Mouse (Mus musculus): ENCODE data around the gene B3gnt9. TPM values are rescaled to one million over a fixed set of nuclear protein-coding genes. Genes with fewer than 3 reads are reported as not detected.
"Not testable (repeated sequence)": the region's sequence is repeated elsewhere in the genome, so short reads cannot be mapped to it uniquely, and the experiment has no call there.

B3gnt9 gene
- total RNA-seq, 4 experiments from 2014 or later: 1.1 to 1.7 (median 1.4) TPM

DNA sequence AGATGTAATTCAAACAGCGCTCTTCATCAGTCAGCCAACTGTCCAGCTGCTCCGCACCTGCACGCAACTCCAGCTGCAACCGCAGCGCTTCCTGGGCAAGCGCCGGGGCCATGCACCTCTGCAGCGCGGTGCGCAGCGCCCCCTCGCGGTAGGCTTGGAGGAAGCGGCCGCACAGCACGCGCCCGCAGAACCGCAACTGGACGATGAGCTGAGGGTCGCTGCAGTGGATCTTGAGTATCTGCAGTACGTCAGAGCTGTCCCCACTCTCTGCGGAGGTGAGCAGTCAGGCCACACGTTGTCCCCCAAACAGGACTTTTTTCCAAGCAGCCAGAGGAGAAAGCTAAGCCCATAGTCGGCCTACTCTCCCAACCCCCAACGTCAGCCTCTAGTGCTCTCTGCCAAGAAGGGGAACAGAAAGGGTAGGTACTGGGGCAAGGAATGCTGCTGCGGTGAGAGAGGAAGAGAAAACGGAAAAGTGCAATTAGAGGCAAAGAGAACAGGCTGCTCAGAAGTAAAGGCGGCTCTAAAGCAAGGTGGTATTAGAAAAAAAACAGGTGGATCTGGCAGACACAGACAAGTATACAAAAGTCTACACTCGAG lies 4.9 kb upstream of the B3gnt9 start:
- peak in 1 of 2 experiments; percentile 46 for DNase-seq (ENCODE audit: low spot score in 2 of 2)

DNA sequence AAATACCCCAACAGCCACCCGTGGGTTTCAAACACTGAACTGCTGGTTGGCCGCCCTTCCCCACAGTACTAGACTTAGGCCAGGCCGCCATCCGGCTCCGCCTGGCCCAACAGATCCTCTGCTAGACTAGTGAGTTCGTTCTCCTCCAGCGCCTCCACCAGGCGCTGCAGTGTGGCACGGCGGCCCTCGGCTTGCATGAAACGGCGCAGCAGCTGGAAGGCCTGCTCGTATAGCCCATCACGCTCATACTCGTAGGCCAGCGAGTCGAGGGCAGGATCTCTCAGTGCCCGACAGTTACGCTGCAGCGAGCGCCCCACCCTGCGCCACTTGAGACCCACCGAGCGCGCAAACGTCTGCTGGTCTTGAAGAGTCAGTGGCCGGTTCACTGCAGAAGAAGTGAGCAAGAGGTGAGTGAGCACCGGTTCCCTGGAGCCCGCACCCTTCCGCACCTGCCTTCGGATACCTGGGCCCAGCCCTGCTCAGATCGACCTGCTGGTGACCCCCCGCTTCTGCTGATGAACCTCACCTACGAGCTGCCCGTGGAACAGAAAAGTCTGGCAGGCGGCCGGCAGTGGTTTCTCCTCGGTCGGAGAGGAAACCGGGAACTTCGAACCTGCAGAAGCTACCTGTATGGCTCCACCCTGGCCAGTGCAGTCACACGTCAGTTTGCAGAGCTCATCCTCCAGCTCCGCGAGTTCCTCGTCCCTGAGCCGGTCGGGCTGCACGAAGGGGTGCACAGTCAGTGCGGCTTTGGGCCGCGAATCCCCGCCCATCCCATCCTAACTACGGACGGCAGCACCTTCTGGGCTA lies 4.2 kb upstream of the B3gnt9 start:
- no peak for DNase-seq (ENCODE audit: low spot score in 2 of 2)

- DNase-seq (ENCODE audit: low spot score in 2 of 2): no peak
These were observed 2.6 kb upstream of the B3gnt9 start for GRCm38 (mm10) chr8:105257318-105258114.

DNA sequence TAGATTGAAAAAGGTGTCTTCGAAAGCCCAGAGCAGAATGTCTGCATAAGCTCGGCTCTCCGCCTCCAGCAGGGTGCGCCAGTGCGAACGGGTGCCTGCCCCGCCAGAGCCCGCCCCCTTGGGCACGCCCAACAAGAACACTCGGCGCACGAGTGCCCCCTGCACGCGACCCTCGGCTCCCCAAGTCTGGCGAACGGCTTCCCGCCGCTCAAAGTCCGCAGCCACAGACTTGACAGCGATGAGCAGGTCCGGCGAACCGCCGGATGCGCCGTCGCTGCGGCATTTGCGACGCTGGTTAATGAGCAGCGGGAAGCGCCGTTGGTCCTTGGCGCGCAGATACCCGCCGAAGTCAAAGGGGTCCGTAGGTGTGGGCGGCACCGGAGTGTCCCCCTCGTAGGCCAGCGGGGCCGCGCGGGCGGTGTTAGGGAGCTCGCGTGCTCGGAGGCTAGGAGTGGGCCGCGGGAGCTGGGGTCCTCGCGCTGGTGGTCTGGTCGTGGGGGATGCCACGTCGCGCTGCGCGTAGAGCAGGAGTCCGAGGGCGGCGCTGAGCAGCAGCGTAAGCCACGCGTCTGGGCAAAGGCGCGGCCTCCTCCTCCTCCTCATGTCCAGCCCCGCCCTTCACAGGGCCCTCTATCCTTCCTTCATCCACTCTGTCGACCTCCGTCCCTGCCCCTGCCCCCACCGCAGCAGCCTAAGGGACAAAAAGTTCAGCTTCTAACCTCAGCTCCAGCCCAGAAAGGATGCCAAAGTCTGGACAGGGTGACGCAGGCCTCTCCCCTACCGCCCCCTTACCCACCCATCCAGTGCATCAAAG lies 594 bp downstream of the B3gnt9 start:
- DNase-seq (ENCODE audit: low spot score in 2 of 2): peak; percentile 82 to 83

- DNase-seq (ENCODE audit: low spot score in 2 of 2): no peak
These were observed 1.2 kb downstream of the B3gnt9 start for GRCm38 (mm10) chr8:105253766-105254151.

DNA sequence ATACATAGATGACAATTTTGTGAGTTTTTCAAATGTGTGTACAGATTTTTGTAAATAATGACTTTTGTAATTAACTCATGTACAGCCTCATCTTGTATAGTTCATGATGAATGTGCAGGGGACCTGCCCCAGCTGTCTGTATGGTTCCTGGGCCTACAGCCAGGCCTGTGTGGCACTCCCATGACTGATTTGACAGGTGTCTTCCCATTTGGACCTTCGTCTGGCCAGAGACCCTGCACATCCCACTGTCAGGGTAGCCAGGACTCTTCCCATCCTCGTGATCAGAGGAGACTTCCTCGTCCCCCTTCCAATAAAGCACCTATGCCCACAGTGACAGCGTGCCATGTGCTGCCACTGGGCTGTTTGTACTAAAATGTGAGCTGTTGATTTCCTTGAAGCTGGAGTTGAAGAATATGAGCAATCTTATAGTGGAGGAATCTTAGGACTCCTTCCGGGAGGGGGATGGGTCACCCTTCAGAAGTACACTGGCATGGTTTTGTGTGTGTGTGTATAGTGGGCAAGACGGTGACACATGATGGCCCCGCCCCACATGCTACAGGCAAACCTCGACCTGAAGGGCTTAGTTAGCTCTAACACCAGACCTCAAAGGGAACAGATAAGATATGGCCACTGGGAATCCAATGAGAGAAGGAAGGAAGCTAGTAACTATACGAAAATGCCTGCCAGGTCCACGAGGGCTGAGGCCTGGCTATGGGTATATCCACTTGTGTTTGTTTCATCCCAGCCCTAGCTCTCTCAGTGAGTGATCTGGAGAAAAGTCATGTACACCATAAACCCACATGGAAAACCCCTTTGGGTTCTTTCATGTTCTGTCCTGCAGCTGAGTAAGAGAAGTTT lies 2.0 kb downstream of the B3gnt9 start:
- no peak for DNase-seq (ENCODE audit: low spot score in 2 of 2)

GRCm38 (mm10) chr8:105251954-105252353 lies 3.0 kb downstream of the B3gnt9 start:
- DNase-seq (ENCODE audit: low spot score in 2 of 2): no peak

DNA sequence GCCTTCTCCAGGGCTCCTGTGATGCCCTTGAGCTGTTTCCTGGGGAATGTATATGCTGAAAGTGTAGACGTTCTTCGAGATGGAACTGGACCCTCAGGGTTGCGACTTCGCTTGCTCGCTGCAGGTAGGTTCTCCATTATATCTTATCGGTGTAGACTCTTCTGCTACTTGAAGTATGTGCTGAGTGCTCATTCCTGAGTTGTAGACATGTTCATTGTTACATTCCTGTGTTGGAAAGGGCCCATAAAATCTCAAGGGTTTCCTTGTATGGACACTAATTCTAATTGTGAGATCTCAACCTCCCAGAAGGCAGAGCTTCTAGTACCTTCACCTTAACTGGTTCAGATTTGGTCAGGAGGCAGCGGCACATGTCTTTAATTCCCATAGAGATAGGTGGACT lies 13.9 kb downstream of the B3gnt9 start:
- no peak for DNase-seq (ENCODE audit: low spot score in 2 of 2)

GRCm38 (mm10) chr8:105237442-105238142 lies 17.4 kb downstream of the B3gnt9 start:
- no peak for DNase-seq (ENCODE audit: low spot score in 2 of 2)

DNA sequence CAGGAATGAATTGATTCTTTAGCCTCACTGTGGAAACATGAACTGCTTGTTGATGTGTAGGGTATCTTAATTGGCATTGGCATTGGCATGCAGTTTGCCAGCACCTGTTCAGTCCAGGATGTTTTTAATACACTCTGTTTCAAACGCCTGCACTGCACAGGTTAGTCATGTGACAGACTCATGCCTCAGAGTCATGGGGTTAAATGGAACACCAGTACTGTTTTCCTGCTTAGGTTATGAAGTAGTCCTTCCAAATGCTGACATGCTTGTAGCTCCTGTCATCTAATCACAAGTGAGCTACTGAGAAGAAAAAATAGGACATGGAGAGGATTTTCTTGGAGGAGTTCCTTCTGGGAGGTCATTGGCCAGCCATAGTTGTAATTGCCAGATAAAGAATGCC lies 19.7 kb downstream of the B3gnt9 start:
- no peak for DNase-seq (ENCODE audit: low spot score in 2 of 2)

- DNase-seq (ENCODE audit: low spot score in 2 of 2): no peak
These were observed 21.6 kb downstream of the B3gnt9 start for GRCm38 (mm10) chr8:105233126-105233935.

GRCm38 (mm10) chr8:105232321-105232693 lies 22.6 kb downstream of the B3gnt9 start:
- DNase-seq (ENCODE audit: low spot score in 2 of 2): not testable (repeated sequence)

GRCm38 (mm10) chr8:105231503-105232320 lies 23.2 kb downstream of the B3gnt9 start:
- DNase-seq (ENCODE audit: low spot score in 2 of 2): no peak

DNA sequence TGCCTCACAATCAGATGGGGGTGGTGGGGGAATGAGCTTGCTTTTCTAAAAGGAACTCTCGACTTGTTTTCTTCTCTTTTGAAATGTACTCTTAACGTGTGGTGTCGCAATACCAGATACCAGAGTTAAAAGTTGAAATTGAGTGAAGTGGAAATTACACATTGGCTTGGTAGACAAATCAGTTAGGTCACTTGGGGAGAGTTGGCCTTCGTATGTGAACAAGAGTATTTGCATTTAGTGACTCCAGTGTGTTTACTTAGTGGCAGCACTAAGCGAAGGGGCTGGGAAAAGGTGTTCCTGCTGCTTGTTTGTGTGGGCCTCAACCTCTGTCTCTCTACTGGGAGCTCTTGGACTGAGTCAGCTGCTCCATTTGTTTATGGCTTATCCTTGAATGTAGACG lies 29.0 kb downstream of the B3gnt9 start:
- DNase-seq (ENCODE audit: low spot score in 2 of 2): no peak

DNA sequence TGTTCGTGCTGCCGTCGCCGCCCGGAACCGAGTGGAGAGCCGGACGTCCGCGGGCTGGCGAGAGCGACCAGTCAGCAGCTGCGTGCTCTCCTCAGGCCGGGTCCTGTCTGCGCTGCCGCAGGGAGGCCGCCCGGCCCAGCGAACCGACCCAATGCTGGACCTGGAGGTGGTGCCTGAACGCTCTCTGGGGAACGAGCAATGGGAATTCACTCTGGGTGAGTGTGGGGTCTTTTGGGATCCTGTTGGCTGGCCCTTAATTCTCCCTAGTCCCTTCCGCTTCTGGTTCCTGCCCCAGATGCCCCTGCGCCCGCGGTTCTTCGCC lies 29.7 kb downstream of the B3gnt9 start:
- DNase-seq (ENCODE audit: low spot score in 2 of 2): no peak

- peak; percentile 87 to 90 for DNase-seq (ENCODE audit: low spot score in 2 of 2)
These were observed 30.3 kb downstream of the B3gnt9 start, which contains the start of gene D230025D16Rik for GRCm38 (mm10) chr8:105224413-105225271. Gene D230025D16Rik, plus strand, starts transcription at chr8:105225145.

GRCm38 (mm10) chr8:105223850-105224249 lies 31.1 kb downstream of the B3gnt9 start:
- DNase-seq (ENCODE audit: low spot score in 2 of 2): peak in 1 of 2 experiments; percentile 5
